Mouse (Mus musculus) stomach, postnatal 0 days (tissue): ENCODE results near the gene 9430097D07Rik.

Experiments used
- CTCF ChIP-seq: IDR thresholded peaks from 2 replicates; pipeline ENCODE4 v1.5.1; 2016; ENCODE audit warnings: antibody characterized with exemption, low read depth, mild to moderate bottlenecking, moderate library complexity
- EP300 ChIP-seq: optimal IDR thresholded peaks from 2 replicates; pipeline ENCODE3; 2016; ENCODE audit warnings: antibody characterized with exemption

DNA sequence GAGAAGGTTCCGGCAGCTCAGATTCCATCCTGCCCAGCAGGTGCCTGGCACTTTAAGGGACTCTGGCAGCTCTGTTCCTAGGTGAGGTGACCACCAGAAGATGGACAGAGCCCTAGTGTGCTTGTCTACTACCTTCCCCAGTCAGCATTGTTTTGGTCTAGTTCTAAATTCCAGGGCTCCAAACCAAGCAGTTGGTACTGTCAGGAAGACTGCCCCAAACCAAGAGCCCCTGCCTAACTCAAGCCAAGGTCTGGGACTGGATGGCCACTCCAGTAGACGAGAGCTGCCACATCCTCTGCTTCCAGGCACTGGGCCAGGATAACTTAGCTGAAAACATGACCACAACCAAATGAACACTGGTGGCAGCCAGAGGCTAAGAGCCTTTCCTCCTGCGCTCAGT, 6.5 kb downstream of the 9430097D07Rik start:
- TF ChIP-seq CTCF: no peak
- no peak for TF ChIP-seq EP300
